Mouse (Mus musculus): ENCODE data around the gene Sept9. TPM values are rescaled to one million over a fixed set of nuclear protein-coding genes. Genes with fewer than 3 reads are reported as not detected.

The Sept9 gene
- polyA plus RNA-seq, 1 experiment from 2014 or later = 105 TPM

GRCm38 (mm10) chr11:117291271-117292059 is 92.0 kb downstream of the Sept9 start:
- H3K9ac ChIP-seq = no peak overlapping the region
- peaks cover 14% of the 10 kb centered on the region for H3K36me3 ChIP-seq
- H3K4me1 ChIP-seq (replicated peaks) = peaks cover 24% of the 10 kb centered on the region
- no peak overlapping the region for H3K4me2 ChIP-seq
- H3K4me3 ChIP-seq = no peak overlapping the region
- no peaks in the 10 kb centered on the region for H3K27me3 ChIP-seq
- no peak for ATAC-seq (ENCODE audit: low read depth)
- H3K9me3 ChIP-seq = no peaks in the 10 kb centered on the region
- no peak overlapping the region for H3K27ac ChIP-seq (replicated peaks)
- 87% methylated on average over 30 of the region's 30 CpGs for WGBS

GRCm38 (mm10) chr11:117292446-117292845 is 93.0 kb downstream of the Sept9 start:
- H3K4me2 ChIP-seq = no peak overlapping the region
- no peak for ATAC-seq (ENCODE audit: low read depth)

GRCm38 (mm10) chr11:117295266-117295665 is 95.8 kb downstream of the Sept9 start:
- WGBS = 57% methylated on average over 6 of the region's 7 CpGs
- no peaks in the 10 kb centered on the region for H3K9me3 ChIP-seq
- no peaks in the 10 kb centered on the region for H3K27me3 ChIP-seq
- peaks cover 14% of the 10 kb centered on the region for H3K36me3 ChIP-seq
- H3K9ac ChIP-seq = no peak overlapping the region; the same call in 1 of the 2 replicates
- no peak overlapping the region for H3K4me2 ChIP-seq
- no peak overlapping the region for H3K4me3 ChIP-seq
- ATAC-seq (ENCODE audit: low read depth) = no peak
- peaks cover 30% of the 10 kb centered on the region for H3K4me1 ChIP-seq (replicated peaks)
- H3K27ac ChIP-seq (replicated peaks) = no peak overlapping the region

More at GRCm38 (mm10) chr11:117292446-117292845, 93.0 kb downstream of the Sept9 start:
- H3K36me3 ChIP-seq = peaks cover 14% of the 10 kb centered on the region
- peaks cover 30% of the 10 kb centered on the region for H3K4me1 ChIP-seq (replicated peaks)
- H3K27ac ChIP-seq (replicated peaks) = no peak overlapping the region
- H3K27me3 ChIP-seq = no peaks in the 10 kb centered on the region
- 79% methylated on average over 11 of the region's 11 CpGs for WGBS
- H3K9me3 ChIP-seq = no peaks in the 10 kb centered on the region
- H3K9ac ChIP-seq = no peak overlapping the region
- no peak overlapping the region for H3K4me3 ChIP-seq

GRCm38 (mm10) chr11:117296116-117296499 is 96.6 kb downstream of the Sept9 start:
- H3K27me3 ChIP-seq = no peaks in the 10 kb centered on the region
- no peak overlapping the region for H3K4me2 ChIP-seq
- ATAC-seq (ENCODE audit: low read depth) = 0 out of 2 replicates have a peak, but pooled peaks have one; percentile 26
- H3K9me3 ChIP-seq = no peaks in the 10 kb centered on the region
- peaks cover 7% of the 10 kb centered on the region for H3K36me3 ChIP-seq
- H3K4me1 ChIP-seq (replicated peaks) = peaks cover 30% of the 10 kb centered on the region
- WGBS = 64% methylated on average over 4 of the region's 4 CpGs
- peak overlapping the region; percentile 65; the same call in 1 of the 2 replicates for H3K27ac ChIP-seq (replicated peaks)
- no peak overlapping the region for H3K4me3 ChIP-seq
- H3K9ac ChIP-seq = 0 out of 2 replicates have a peak overlapping the region, but pooled peaks have one; percentile 31

GRCm38 (mm10) chr11:117296500-117297189 is 97.2 kb downstream of the Sept9 start:
- H3K27ac ChIP-seq (replicated peaks) = peak overlapping the region; percentile 65
- no peaks in the 10 kb centered on the region for H3K27me3 ChIP-seq
- no peak overlapping the region for H3K4me2 ChIP-seq
- peaks cover 30% of the 10 kb centered on the region for H3K4me1 ChIP-seq (replicated peaks)
- 54% methylated on average over 14 of the region's 14 CpGs for WGBS
- peaks cover 2% of the 10 kb centered on the region for H3K36me3 ChIP-seq
- H3K9me3 ChIP-seq = no peaks in the 10 kb centered on the region
- peak; percentile 28; the same call in 1 of the 2 replicates for ATAC-seq (ENCODE audit: low read depth)
- H3K9ac ChIP-seq = 0 out of 2 replicates have a peak overlapping the region, but pooled peaks have one; percentile 31
- H3K4me3 ChIP-seq = no peak overlapping the region

- Histone ChIP-seq H3K36me3 (no peaks in the 10 kb centered on the region), H3K4me1 (replicated peaks) (peaks cover 36% of the 10 kb centered on the region), H3K9ac (no peak overlapping the region), H3K9me3 (no peaks in the 10 kb centered on the region), H3K27me3 (no peaks in the 10 kb centered on the region), H3K4me3 (no peak overlapping the region), H3K27ac (replicated peaks) (0 out of 2 replicates have a peak overlapping the region, but pooled peaks have one; percentile 39), H3K4me2 (no peak overlapping the region)
- 95% methylated on average over 3 of the region's 3 CpGs for WGBS
- ATAC-seq (ENCODE audit: low read depth) = no peak
Observed at GRCm38 (mm10) chr11:117297190-117297829, 97.8 kb downstream of the Sept9 start.

- Histone ChIP-seq H3K9ac (no peak overlapping the region), H3K4me1 (replicated peaks) (peaks cover 37% of the 10 kb centered on the region), H3K4me3 (no peak overlapping the region), H3K27me3 (no peaks in the 10 kb centered on the region), H3K9me3 (no peaks in the 10 kb centered on the region), H3K36me3 (no peaks in the 10 kb centered on the region), H3K27ac (replicated peaks) (no peak overlapping the region), H3K4me2 (no peak overlapping the region)
- 97% methylated on average over 6 of the region's 6 CpGs for WGBS
- no peak for ATAC-seq (ENCODE audit: low read depth)
Observed at GRCm38 (mm10) chr11:117299741-117300140, 100.3 kb downstream of the Sept9 start.

GRCm38 (mm10) chr11:117300809-117301208 is 101.3 kb downstream of the Sept9 start:
- peaks cover 27% of the 10 kb centered on the region for H3K4me1 ChIP-seq (replicated peaks)
- H3K4me2 ChIP-seq = no peak overlapping the region
- H3K4me3 ChIP-seq = no peak overlapping the region
- H3K36me3 ChIP-seq = no peaks in the 10 kb centered on the region
- no peak overlapping the region for H3K27ac ChIP-seq (replicated peaks)
- H3K9me3 ChIP-seq = no peaks in the 10 kb centered on the region
- no peaks in the 10 kb centered on the region for H3K27me3 ChIP-seq
- WGBS = 87% methylated on average over 4 of the region's 4 CpGs
- ATAC-seq (ENCODE audit: low read depth) = no peak
- no peak overlapping the region for H3K9ac ChIP-seq

GRCm38 (mm10) chr11:117301716-117302115 is 102.3 kb downstream of the Sept9 start:
- Histone ChIP-seq H3K4me1 (replicated peaks) (peaks cover 22% of the 10 kb centered on the region), H3K36me3 (no peaks in the 10 kb centered on the region), H3K27ac (replicated peaks) (no peak overlapping the region), H3K27me3 (no peaks in the 10 kb centered on the region), H3K4me2 (no peak overlapping the region), H3K9ac (no peak overlapping the region), H3K4me3 (no peak overlapping the region), H3K9me3 (no peaks in the 10 kb centered on the region)
- no peak for ATAC-seq (ENCODE audit: low read depth)
- WGBS = 67% methylated on average over 6 of the region's 6 CpGs

GRCm38 (mm10) chr11:117302371-117302770 is 102.9 kb downstream of the Sept9 start:
- Histone ChIP-seq H3K27me3 (no peaks in the 10 kb centered on the region), H3K36me3 (no peaks in the 10 kb centered on the region), H3K4me1 (replicated peaks) (peaks cover 25% of the 10 kb centered on the region), H3K4me3 (no peak overlapping the region), H3K9me3 (no peaks in the 10 kb centered on the region), H3K27ac (replicated peaks) (no peak overlapping the region), H3K4me2 (no peak overlapping the region), H3K9ac (no peak overlapping the region)
- no peak for ATAC-seq (ENCODE audit: low read depth)
- WGBS = 96% methylated on average over 5 of the region's 5 CpGs

GRCm38 (mm10) chr11:117305509-117306188 is 106.2 kb downstream of the Sept9 start:
- peaks cover 57% of the 10 kb centered on the region for H3K4me1 ChIP-seq (replicated peaks)
- no peaks in the 10 kb centered on the region for H3K9me3 ChIP-seq
- H3K36me3 ChIP-seq = no peaks in the 10 kb centered on the region
- H3K27ac ChIP-seq (replicated peaks) = no peak overlapping the region
- WGBS = 86% methylated on average over 7 of the region's 7 CpGs
- ATAC-seq (ENCODE audit: low read depth) = no peak
- no peaks in the 10 kb centered on the region for H3K27me3 ChIP-seq
- no peak overlapping the region for H3K9ac ChIP-seq
- no peak overlapping the region for H3K4me3 ChIP-seq
- no peak overlapping the region for H3K4me2 ChIP-seq
